Mouse (Mus musculus): Measurements from ENCODE around the gene LTO1.

DNA sequence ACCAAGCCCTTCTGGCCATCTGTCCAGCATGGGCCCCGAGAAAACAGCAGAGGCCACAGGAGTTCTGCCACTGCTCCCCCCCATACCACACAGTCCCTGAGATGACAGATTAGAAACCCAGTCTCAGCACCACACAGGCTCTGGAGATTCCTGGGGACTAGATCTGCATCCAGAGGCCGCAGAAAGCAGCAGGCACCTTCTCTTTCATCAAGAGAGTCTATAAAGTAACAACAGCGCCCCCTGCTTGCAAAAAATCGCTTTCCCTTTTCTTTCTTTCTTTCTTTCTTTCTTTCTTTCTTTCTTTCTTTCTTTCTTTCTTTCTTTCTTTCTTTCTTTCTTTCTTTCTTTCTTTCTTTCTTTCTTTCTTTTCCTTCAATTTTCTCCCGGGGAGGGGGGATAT is 20.7 kb upstream of the LTO1 start:
- TF ChIP-seq CTCF (IDR thresholded peaks at IDR 0.05) (peak; percentile 58), EP300 (IDR thresholded peaks at IDR 0.05) (no peak)
